34 mouse cellular contexts compared by ENCODE assay signal in genomic region chr3:28836796-28837371, GRCm38 (mm10). TPM values are rescaled to one million over a fixed set of nuclear protein-coding genes. Genes with fewer than 3 reads are reported as not detected.
A peak's percentile ranks its signal among the peaks of the same experiment; 100 is the strongest.
DNase-seq lines count a peak whose midpoint lies in the region; ATAC-seq lines count a peak whose summit lies in the region.
"Had no signal": no experiment of that assay in that cellular context is flagged by ENCODE, and none has a peak within 500 bp of the region (broad histone marks: within the 10 kb centered on the region; RNA-seq: fewer than 3 reads in every experiment).

No protein-coding gene starts in this region.

- no peak overlapping the region for H3K9ac ChIP-seq in intestine, embryonic 16.5 days (ENCODE audit: low read depth, low read length)
- H3K9ac ChIP-seq: embryonic facial prominence, embryonic 12.5 days; embryonic facial prominence, embryonic 15.5 days; forebrain, postnatal 0 days; heart, embryonic 15.5 days; hindbrain, embryonic 13.5 days had no signal

- no peak overlapping the region for H3K4me3 ChIP-seq in intestine, embryonic 16.5 days (ENCODE audit: low read length)
- H3K4me3 ChIP-seq: embryonic facial prominence, embryonic 12.5 days; embryonic facial prominence, embryonic 15.5 days; gastrocnemius, adult 2 months; heart, embryonic 15.5 days; hindbrain, embryonic 10.5 days; hindbrain, embryonic 13.5 days had no signal

- H3K27ac ChIP-seq in intestine, embryonic 16.5 days (ENCODE audit: low read length), result no peak overlapping the region
- H3K27ac ChIP-seq: embryonic facial prominence, embryonic 12.5 days; embryonic facial prominence, embryonic 15.5 days; gastrocnemius, adult 2 months; heart, embryonic 15.5 days; hindbrain, embryonic 10.5 days; hindbrain, embryonic 13.5 days had no signal

- no peaks in the 10 kb centered on the region for H3K27me3 ChIP-seq in intestine, embryonic 16.5 days (replicated peaks; ENCODE audit: control insufficient read depth, insufficient read depth, low read length)
- H3K27me3 ChIP-seq: embryonic facial prominence, embryonic 12.5 days; embryonic facial prominence, embryonic 15.5 days; heart, embryonic 15.5 days; hindbrain, embryonic 13.5 days had no signal

- no peaks in the 10 kb centered on the region for H3K4me1 ChIP-seq in intestine, embryonic 16.5 days (ENCODE audit: control insufficient read depth, insufficient read depth, low read length)
- H3K4me1 ChIP-seq: embryonic facial prominence, embryonic 12.5 days; embryonic facial prominence, embryonic 15.5 days had no signal

- ATAC-seq in intestine, embryonic 16.5 days, result peak; percentile 77
- no peak for ATAC-seq in granulocyte monocyte progenitor cell, adult 5-6 weeks (replicated peaks; ENCODE audit: poor library complexity, severe bottlenecking)
- ATAC-seq: CD4-positive, CD25-positive, alpha-beta regulatory T cell, adult 4 months; forebrain, embryonic 14.5 days; forebrain, postnatal 0 days; hindbrain, embryonic 16.5 days had no signal

- H3K36me3 ChIP-seq in intestine, embryonic 16.5 days (ENCODE audit: control insufficient read depth, insufficient read depth, low read length), result no peaks in the 10 kb centered on the region
- H3K36me3 ChIP-seq: embryonic facial prominence, embryonic 12.5 days; embryonic facial prominence, embryonic 15.5 days; heart, embryonic 15.5 days; hindbrain, embryonic 10.5 days; hindbrain, embryonic 13.5 days had no signal

- WGBS in intestine, embryonic 16.5 days, result 67% methylated on average over 2 of the region's 2 CpGs

- H3K9me3 ChIP-seq in intestine, embryonic 16.5 days (ENCODE audit: control insufficient read depth, low read length), result no peaks in the 10 kb centered on the region
- H3K9me3 ChIP-seq: embryonic facial prominence, embryonic 12.5 days; embryonic facial prominence, embryonic 15.5 days; heart, embryonic 15.5 days; hindbrain, embryonic 10.5 days; hindbrain, embryonic 13.5 days had no signal

- DNase-seq in ES-CJ7 (ENCODE audit: low read depth, low spot score) (peak; percentile 94), R1 (ENCODE audit: low read depth, low spot score) (peak; percentile 90)
- DNase-seq in kidney, postnatal 14 days, result no peak
- DNase-seq in layer of hippocampus, postnatal 10 days (ENCODE audit: low spot score in 2 of 2), result no peak
- DNase-seq: adrenal gland, postnatal 10 days; adrenal gland, postnatal 36 days; cerebellum, adult 18-20 months; cerebellum, adult 9-10 months; cerebellum, postnatal 25 days; forebrain, postnatal 0 days; gastrocnemius, adult 2 months; gastrocnemius, postnatal 25 days; heart, postnatal 10 days; heart, postnatal 36 days; kidney, adult 11 months had no signal

- no peak overlapping the region for H3K4me2 ChIP-seq in intestine, embryonic 16.5 days (ENCODE audit: low read depth, low read length)
- H3K4me2 ChIP-seq: embryonic facial prominence, embryonic 12.5 days; embryonic facial prominence, embryonic 15.5 days; heart, embryonic 11.5 days; heart, embryonic 15.5 days; hindbrain, embryonic 13.5 days had no signal

RNA-seq across cellular contexts. Expression of gene Rpl22l1, which starts 31.6 kb away (rescaled TPM):
- polyA plus RNA-seq in intestine, embryonic 16.5 days (2015; fragmentation: Nextera tagmentation; extraction: Ambion mirVana), result 324 and 343 TPM in 2 replicates
- total RNA-seq in granulocyte monocyte progenitor cell, adult 5-6 weeks (2014; fragmentation: Nextera tagmentation), result 1,229 and 1,599 TPM in 2 replicates
- total RNA-seq in granulocyte monocyte progenitor cell, adult 5-6 weeks (2017), result 165 and 196 TPM in 2 replicates
- total RNA-seq in layer of hippocampus, postnatal 10 days (2021), result 100 to 1,000 TPM; 220 to 264 TPM

RNA-seq across cellular contexts. Expression of gene Gm1527, which starts 55.5 kb away (rescaled TPM):
- not detected in 2 replicates for polyA plus RNA-seq in intestine, embryonic 16.5 days (2015; fragmentation: Nextera tagmentation; extraction: Ambion mirVana)
- total RNA-seq in granulocyte monocyte progenitor cell, adult 5-6 weeks (2014; fragmentation: Nextera tagmentation), result not detected in 2 replicates
- total RNA-seq in granulocyte monocyte progenitor cell, adult 5-6 weeks (2017), result not detected in 2 replicates
- total RNA-seq in layer of hippocampus, postnatal 10 days (2021), result not detected
- total RNA-seq: adrenal gland, adult 18-20 months; common myeloid progenitor, adult 5-6 weeks; forebrain, postnatal 0 days; gastrocnemius, adult 2 months; gastrocnemius, postnatal 25 days; heart, adult 8-10 months; heart, postnatal 10 days; heart, postnatal 36 days; MEL had no signal
- polyA plus RNA-seq: C2C12; CD4-positive, CD25-positive, alpha-beta regulatory T cell, adult 4 months; embryonic facial prominence, embryonic 12.5 days; embryonic facial prominence, embryonic 15.5 days; forebrain, embryonic 11.5 days; forebrain, embryonic 14.5 days; forebrain, postnatal 0 days; frontal cortex, adult 2 months; gonadal fat pad, adult 2 months; heart, embryonic 11.5 days; heart, embryonic 15.5 days; hindbrain, embryonic 10.5 days; hindbrain, embryonic 13.5 days; hindbrain, embryonic 16.5 days had no signal

RNA-seq across cellular contexts. Expression of gene Eif5a2, which starts 55.8 kb away (rescaled TPM):
- 3.0 and 3.5 TPM in 2 replicates for polyA plus RNA-seq in intestine, embryonic 16.5 days (2015; fragmentation: Nextera tagmentation; extraction: Ambion mirVana)
- total RNA-seq in granulocyte monocyte progenitor cell, adult 5-6 weeks (2014; fragmentation: Nextera tagmentation), result 0.23 and 1.6 TPM in 2 replicates
- 1.0 and 2.3 TPM in 2 replicates for total RNA-seq in granulocyte monocyte progenitor cell, adult 5-6 weeks (2017)
- total RNA-seq in layer of hippocampus, postnatal 10 days (2021), result 10 to 100 TPM; 17.8 to 19.3 TPM

Comparison
In these comparisons a context has a peak if more than half of its experiments do, and no peak if none do; other contexts are left out.
1. DNase-seq: peak in ES-CJ7 (single experiment) and R1 (single experiment); none in kidney, postnatal 14 days (single experiment) and layer of hippocampus, postnatal 10 days (0 of 2).
2. RNA of gene Eif5a2, which starts 55.8 kb away (total RNA-seq): 17.8 to 19.3 TPM in layer of hippocampus, postnatal 10 days; 0.23 to 2.3 TPM in granulocyte monocyte progenitor cell, adult 5-6 weeks; every median in the first group is over 4 times any median in the second.